8 mouse cellular contexts compared by ENCODE assay signal in the genomic region with DNA sequence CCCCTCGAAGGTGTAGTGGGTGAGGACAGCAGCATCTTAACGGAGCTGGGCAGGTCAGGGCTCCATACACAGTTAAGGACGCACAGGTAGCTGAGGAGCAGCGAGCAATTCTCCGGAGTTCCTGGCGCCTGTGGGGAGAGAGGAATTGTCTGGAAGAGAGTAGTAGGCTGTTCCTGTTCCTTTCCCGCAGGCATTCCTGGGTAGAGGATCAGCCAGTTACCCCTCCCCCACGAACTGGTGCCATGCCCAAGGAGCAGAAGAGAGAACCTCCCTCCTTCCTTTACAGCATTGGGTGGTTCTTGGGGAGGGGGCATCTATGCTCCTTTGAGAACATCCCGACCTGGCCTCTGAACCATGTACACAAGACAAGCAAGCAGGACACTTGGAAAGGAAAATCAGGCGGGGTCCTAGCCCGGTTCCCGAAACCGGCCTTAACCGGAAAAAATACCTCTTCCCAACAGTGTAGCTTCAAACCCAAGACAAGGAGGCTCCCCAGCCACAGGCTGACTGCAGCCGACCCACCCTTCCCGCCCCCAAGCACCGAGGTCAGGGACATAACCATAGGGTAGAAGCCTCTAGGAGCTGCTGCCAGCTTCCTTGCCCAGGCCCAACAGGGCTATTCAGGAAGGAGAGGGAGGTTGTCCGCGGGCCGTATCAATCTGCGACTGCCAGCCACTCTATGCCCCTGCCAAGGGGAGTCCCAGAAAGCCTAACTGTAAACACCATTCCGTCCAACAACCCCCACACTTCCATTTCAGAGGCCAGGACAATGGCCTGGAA. TPM values are rescaled to one million over a fixed set of nuclear protein-coding genes. Genes with fewer than 3 reads are reported as not detected.
DNase-seq lines count a peak whose midpoint lies in the region; ATAC-seq and TF ChIP-seq lines count a peak whose summit lies in the region.

No protein-coding gene starts in this region.

- TF ChIP-seq EP300 in heart, adult 2 months (IDR thresholded peaks at IDR 0.05; ENCODE audit: insufficient read depth, low read depth, low read length): no peak

- no peaks in the 10 kb centered on the region for H3K27me3 ChIP-seq in heart, adult 2 months (ENCODE audit: control insufficient read depth, insufficient read depth, low read length)
- H3K27me3 ChIP-seq in embryonic facial prominence, embryonic 14.5 days (replicated peaks; ENCODE audit: control insufficient read depth, insufficient read depth, low read length): peaks cover 82% of the 10 kb centered on the region
- peaks cover 47% of the 10 kb centered on the region for H3K27me3 ChIP-seq in intestine, embryonic 16.5 days (replicated peaks; ENCODE audit: control insufficient read depth, insufficient read depth, low read length)
- H3K27me3 ChIP-seq in midbrain, embryonic 10.5 days (ENCODE audit: low read depth, poor library complexity, severe bottlenecking): peaks cover 91% of the 10 kb centered on the region

- TF ChIP-seq POLR2A in heart, adult 2 months (IDR thresholded peaks at IDR 0.05; ENCODE audit: insufficient read depth, low read depth, low read length): 0 out of 2 replicates have a peak, but pooled peaks have one; percentile 7

- WGBS in heart, adult 2 months: 28% methylated on average over 22 of the region's 22 CpGs
- WGBS in embryonic facial prominence, embryonic 14.5 days: 9% methylated on average over 20 of the region's 22 CpGs
- WGBS in intestine, embryonic 16.5 days: 10% methylated on average over 22 of the region's 22 CpGs
- WGBS in midbrain, embryonic 10.5 days: 2% methylated on average over 22 of the region's 22 CpGs

- peak overlapping the region; percentile 56 for H3K4me3 ChIP-seq in heart, adult 2 months
- H3K4me3 ChIP-seq in embryonic facial prominence, embryonic 14.5 days (ENCODE audit: low read depth, low read length): peak overlapping the region; percentile 54
- H3K4me3 ChIP-seq in intestine, embryonic 16.5 days (ENCODE audit: low read length): peak overlapping the region; percentile 51
- peak overlapping the region; percentile 61 for H3K4me3 ChIP-seq in midbrain, embryonic 10.5 days

- no peaks in the 10 kb centered on the region for H3K9me3 ChIP-seq in embryonic facial prominence, embryonic 14.5 days (ENCODE audit: control insufficient read depth, low read length)
- H3K9me3 ChIP-seq in intestine, embryonic 16.5 days (ENCODE audit: control insufficient read depth, low read length): no peaks in the 10 kb centered on the region
- H3K9me3 ChIP-seq in midbrain, embryonic 10.5 days (replicated peaks): no peaks in the 10 kb centered on the region

- peak; percentile 36 to 52 for DNase-seq in heart, adult 2 months
- no peak for DNase-seq in heart, postnatal 4 days
- DNase-seq in embryonic facial prominence, embryonic 14.5 days (ENCODE audit: low spot score): no peak
- peak; percentile 54 for DNase-seq in midbrain, embryonic 10.5 days (ENCODE audit: low spot score)
- DNase-seq in thymus, postnatal 25 days: no peak
- no peak for DNase-seq in spleen, postnatal 14 days (ENCODE audit: low spot score in 2 of 2)

- no peak for ATAC-seq in embryonic facial prominence, embryonic 14.5 days (ENCODE audit: low read depth)
- ATAC-seq in intestine, embryonic 16.5 days: no peak
- no peak for ATAC-seq in megakaryocyte progenitor cell, adult 5-6 weeks (replicated peaks; ENCODE audit: poor library complexity)

- peak overlapping the region; percentile 80 for H3K9ac ChIP-seq in heart, adult 2 months (ENCODE audit: low read depth, low read length)
- 0 out of 2 replicates have a peak overlapping the region, but pooled peaks have one; percentile 65 for H3K9ac ChIP-seq in embryonic facial prominence, embryonic 14.5 days (ENCODE audit: low read depth, low read length)
- peak overlapping the region; percentile 64; the same call in 1 of the 2 replicates for H3K9ac ChIP-seq in intestine, embryonic 16.5 days (ENCODE audit: low read depth, low read length)

- intact Hi-C loops in heart, adult 2 months (cut with DNase I): no loop called here

- H3K79me2 ChIP-seq in heart, adult 2 months (replicated peaks; ENCODE audit: control insufficient read depth, insufficient read depth, low read length): no peaks in the 10 kb centered on the region

- TF ChIP-seq CTCF in heart, adult 2 months (IDR thresholded peaks at IDR 0.05): no peak

- H3K4me1 ChIP-seq in heart, adult 2 months (ENCODE audit: control insufficient read depth, insufficient read depth, low read length): peaks cover 5% of the 10 kb centered on the region
- H3K4me1 ChIP-seq in embryonic facial prominence, embryonic 14.5 days (ENCODE audit: control insufficient read depth, insufficient read depth, low read length): peaks cover 33% of the 10 kb centered on the region
- peaks cover 42% of the 10 kb centered on the region for H3K4me1 ChIP-seq in intestine, embryonic 16.5 days (ENCODE audit: control insufficient read depth, insufficient read depth, low read length)
- peaks cover 92% of the 10 kb centered on the region for H3K4me1 ChIP-seq in midbrain, embryonic 10.5 days

- H3K27ac ChIP-seq in heart, adult 2 months: peak overlapping the region; percentile 92
- H3K27ac ChIP-seq in embryonic facial prominence, embryonic 14.5 days (replicated peaks; ENCODE audit: low read depth, low read length): no peak overlapping the region
- H3K27ac ChIP-seq in intestine, embryonic 16.5 days (ENCODE audit: low read length): no peak overlapping the region
- H3K27ac ChIP-seq in midbrain, embryonic 10.5 days (replicated peaks): peak overlapping the region; percentile 86

- peak overlapping the region; percentile 93 for H3K4me2 ChIP-seq in embryonic facial prominence, embryonic 14.5 days (ENCODE audit: low read depth, low read length)
- peak overlapping the region; percentile 92 for H3K4me2 ChIP-seq in intestine, embryonic 16.5 days (ENCODE audit: low read depth, low read length)

- no peaks in the 10 kb centered on the region for H3K36me3 ChIP-seq in heart, adult 2 months (ENCODE audit: control insufficient read depth, insufficient read depth, low read length)
- H3K36me3 ChIP-seq in embryonic facial prominence, embryonic 14.5 days (ENCODE audit: control insufficient read depth, insufficient read depth, low read length): no peaks in the 10 kb centered on the region
- no peaks in the 10 kb centered on the region for H3K36me3 ChIP-seq in intestine, embryonic 16.5 days (ENCODE audit: control insufficient read depth, insufficient read depth, low read length)
- H3K36me3 ChIP-seq in midbrain, embryonic 10.5 days: no peaks in the 10 kb centered on the region

RNA-seq across cellular contexts. Expression of a gene that starts 1.6 kb away (rescaled TPM):
- total RNA-seq in heart, adult 2 months (2021): 1 to 10 TPM; 5.2 to 5.7 TPM
- 10.0 and 11.0 TPM in 2 replicates for polyA plus RNA-seq in heart, adult 2 months (2012; rRNA removed)
- 10 to 100 TPM in 1 of 2 experiments, 1 to 10 TPM in 1; 8.9 to 10.3 TPM for total RNA-seq in heart, postnatal 4 days (2021)
- polyA plus RNA-seq in embryonic facial prominence, embryonic 14.5 days (2014; fragmentation: Nextera tagmentation; extraction: Ambion mirVana): 6.8 and 7.4 TPM in 2 replicates
- 3.6 and 5.0 TPM in 2 replicates for polyA plus RNA-seq in intestine, embryonic 16.5 days (2015; fragmentation: Nextera tagmentation; extraction: Ambion mirVana)
- polyA plus RNA-seq in midbrain, embryonic 10.5 days (2016; fragmentation: Nextera tagmentation; extraction: Ambion mirVana): 5.7 and 9.5 TPM in 2 replicates
- total RNA-seq in megakaryocyte progenitor cell, adult 5-6 weeks (2015): not detected in 2 replicates
- not detected in 2 replicates for total RNA-seq in megakaryocyte progenitor cell, adult 5-6 weeks (2017)

RNA-seq across cellular contexts. Expression of a gene that starts 5.6 kb away (rescaled TPM):
- total RNA-seq in heart, adult 2 months (2021): not detected
- polyA plus RNA-seq in heart, adult 2 months (2012; rRNA removed): not detected in 2 replicates
- not detected for total RNA-seq in heart, postnatal 4 days (2021)
- 0.28 TPM in 1 of 2 replicates, not detected in the other for polyA plus RNA-seq in embryonic facial prominence, embryonic 14.5 days (2014; fragmentation: Nextera tagmentation; extraction: Ambion mirVana)
- polyA plus RNA-seq in intestine, embryonic 16.5 days (2015; fragmentation: Nextera tagmentation; extraction: Ambion mirVana): not detected in 2 replicates
- polyA plus RNA-seq in midbrain, embryonic 10.5 days (2016; fragmentation: Nextera tagmentation; extraction: Ambion mirVana): 0.20 TPM in 1 of 2 replicates, not detected in the other
- total RNA-seq in megakaryocyte progenitor cell, adult 5-6 weeks (2015): not detected in 2 replicates
- total RNA-seq in megakaryocyte progenitor cell, adult 5-6 weeks (2017): not detected in 2 replicates

RNA-seq across cellular contexts. Expression of a gene that starts 6.9 kb away (rescaled TPM):
- total RNA-seq in heart, adult 2 months (2021): 1 to 10 TPM; 3.3 to 4.3 TPM
- polyA plus RNA-seq in heart, adult 2 months (2012; rRNA removed): 2.8 and 2.9 TPM in 2 replicates
- total RNA-seq in heart, postnatal 4 days (2021): 1 to 10 TPM; 5.8 TPM
- 13.7 and 15.7 TPM in 2 replicates for polyA plus RNA-seq in embryonic facial prominence, embryonic 14.5 days (2014; fragmentation: Nextera tagmentation; extraction: Ambion mirVana)
- 13.0 and 14.5 TPM in 2 replicates for polyA plus RNA-seq in intestine, embryonic 16.5 days (2015; fragmentation: Nextera tagmentation; extraction: Ambion mirVana)
- polyA plus RNA-seq in midbrain, embryonic 10.5 days (2016; fragmentation: Nextera tagmentation; extraction: Ambion mirVana): 19.4 and 22.9 TPM in 2 replicates
- 11.7 and 11.8 TPM in 2 replicates for total RNA-seq in megakaryocyte progenitor cell, adult 5-6 weeks (2015)
- 12.5 and 12.7 TPM in 2 replicates for total RNA-seq in megakaryocyte progenitor cell, adult 5-6 weeks (2017)

RNA-seq across cellular contexts. Expression of a gene that starts 8.9 kb away (rescaled TPM):
- total RNA-seq in heart, adult 2 months (2021): not detected
- polyA plus RNA-seq in heart, adult 2 months (2012; rRNA removed): not detected in 2 replicates
- not detected for total RNA-seq in heart, postnatal 4 days (2021)
- 0.29 and 0.67 TPM in 2 replicates for polyA plus RNA-seq in embryonic facial prominence, embryonic 14.5 days (2014; fragmentation: Nextera tagmentation; extraction: Ambion mirVana)
- polyA plus RNA-seq in intestine, embryonic 16.5 days (2015; fragmentation: Nextera tagmentation; extraction: Ambion mirVana): 0.28 and 0.34 TPM in 2 replicates
- 0.25 and 1.0 TPM in 2 replicates for polyA plus RNA-seq in midbrain, embryonic 10.5 days (2016; fragmentation: Nextera tagmentation; extraction: Ambion mirVana)
- total RNA-seq in megakaryocyte progenitor cell, adult 5-6 weeks (2015): not detected in 2 replicates
- 0.14 TPM in 1 of 2 replicates, not detected in the other for total RNA-seq in megakaryocyte progenitor cell, adult 5-6 weeks (2017)

RNA-seq across cellular contexts. Expression of a gene that starts 14.1 kb away (rescaled TPM):
- 1 to 10 TPM; 4.1 to 6.7 TPM for total RNA-seq in heart, adult 2 months (2021)
- polyA plus RNA-seq in heart, adult 2 months (2012; rRNA removed): 3.3 and 4.4 TPM in 2 replicates
- 1 to 10 TPM; 1.6 to 2.0 TPM for total RNA-seq in heart, postnatal 4 days (2021)
- 2.4 and 2.6 TPM in 2 replicates for polyA plus RNA-seq in embryonic facial prominence, embryonic 14.5 days (2014; fragmentation: Nextera tagmentation; extraction: Ambion mirVana)
- polyA plus RNA-seq in intestine, embryonic 16.5 days (2015; fragmentation: Nextera tagmentation; extraction: Ambion mirVana): 16.9 and 18.3 TPM in 2 replicates
- 0.22 and 0.35 TPM in 2 replicates for polyA plus RNA-seq in midbrain, embryonic 10.5 days (2016; fragmentation: Nextera tagmentation; extraction: Ambion mirVana)
- total RNA-seq in megakaryocyte progenitor cell, adult 5-6 weeks (2015): not detected in 2 replicates
- not detected in 2 replicates for total RNA-seq in megakaryocyte progenitor cell, adult 5-6 weeks (2017)

Comparison
In these comparisons a context has a peak if more than half of its experiments do, and no peak if none do; other contexts are left out.
1. DNase-seq: peak in heart, adult 2 months (2 of 2) and midbrain, embryonic 10.5 days (single experiment); none in heart, postnatal 4 days (single experiment), embryonic facial prominence, embryonic 14.5 days (single experiment), thymus, postnatal 25 days (single experiment) and spleen, postnatal 14 days (0 of 2).
2. H3K27ac ChIP-seq: peak in heart, adult 2 months (single experiment) and midbrain, embryonic 10.5 days (single experiment); none in embryonic facial prominence, embryonic 14.5 days (single experiment) and intestine, embryonic 16.5 days (single experiment).
3. Peak in every context shown above with its lines, with median percentiles within 50 percentile points of each other: H3K4me3 ChIP-seq and H3K9ac ChIP-seq.